Mouse (Mus musculus) heart, postnatal 0 days (tissue): Measurements from ENCODE around the gene Ybx2.

Experiments used
- CTCF ChIP-seq: IDR thresholded peaks from 2 replicates; pipeline ENCODE4 v1.5.1; 2016; ENCODE audit warnings: antibody characterized with exemption, control low read depth, low read depth
- EP300 ChIP-seq: IDR thresholded peaks from 2 replicates; pipeline ENCODE4 v1.6.1; 2016; ENCODE audit warnings: antibody characterized with exemption, low read depth

DNA sequence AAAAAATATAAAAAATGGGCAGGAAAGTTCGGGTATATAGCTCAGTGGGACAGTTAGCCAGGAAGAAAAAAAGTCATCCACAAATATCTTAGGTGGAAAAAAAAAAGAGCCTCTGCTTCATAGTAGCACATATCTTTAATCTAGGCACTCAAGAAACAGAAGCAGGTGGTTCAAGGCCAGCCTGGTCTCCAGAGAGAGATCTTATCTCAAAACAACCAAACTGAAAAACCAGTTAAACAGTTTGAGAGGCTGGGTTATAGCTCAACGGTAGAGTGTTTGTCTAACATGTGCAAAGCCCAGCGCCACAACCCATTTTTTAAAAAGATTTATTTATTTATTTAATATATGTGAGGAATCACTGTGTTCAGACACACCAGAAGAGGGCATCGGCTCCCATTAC lies 2.5 kb upstream of the Ybx2 start:
- TF ChIP-seq CTCF (no peak), EP300 (no peak)
